8 mouse cellular contexts compared by ENCODE assay signal in genomic region chr11:120630881-120631725, GRCm38 (mm10). TPM values are rescaled to one million over a fixed set of nuclear protein-coding genes. Genes with fewer than 3 reads are reported as not detected.
DNase-seq lines count a peak whose midpoint lies in the region; ATAC-seq and TF ChIP-seq lines count a peak whose summit lies in the region.

No protein-coding gene starts in this region.

- H3K4me3 ChIP-seq in lung, postnatal 0 days (ENCODE audit: low read depth, low read length): no peak overlapping the region
- peak overlapping the region; percentile 97; the same call in 1 of the 2 replicates for H3K4me3 ChIP-seq in embryonic facial prominence, embryonic 13.5 days
- H3K4me3 ChIP-seq in kidney, adult 2 months (ENCODE audit: insufficient read depth, low read depth, low read length): peak overlapping the region; percentile 41
- H3K4me3 ChIP-seq in midbrain, embryonic 13.5 days (replicated peaks): peak overlapping the region; percentile 95

- H3K9ac ChIP-seq in lung, postnatal 0 days (replicated peaks; ENCODE audit: low read depth): no peak overlapping the region
- H3K9ac ChIP-seq in embryonic facial prominence, embryonic 13.5 days: peak overlapping the region; percentile 94
- peak overlapping the region; percentile 92 for H3K9ac ChIP-seq in midbrain, embryonic 13.5 days (replicated peaks)

- H3K27ac ChIP-seq in lung, postnatal 0 days (ENCODE audit: low read length): peak overlapping the region; percentile 70
- H3K27ac ChIP-seq in embryonic facial prominence, embryonic 13.5 days: peak overlapping the region; percentile 44; the same call in 1 of the 2 replicates
- peak overlapping the region; percentile 95 for H3K27ac ChIP-seq in kidney, adult 2 months (ENCODE audit: insufficient read depth, low read depth, low read length)
- no peak overlapping the region for H3K27ac ChIP-seq in midbrain, embryonic 13.5 days

- TF ChIP-seq EP300 in lung, postnatal 0 days (IDR thresholded peaks at IDR 0.05): no peak

- 28% methylated on average over 7 of the region's 7 CpGs for WGBS in lung, postnatal 0 days
- 39% methylated on average over 7 of the region's 7 CpGs for WGBS in embryonic facial prominence, embryonic 13.5 days
- 17% methylated on average over 7 of the region's 7 CpGs for WGBS in kidney, adult 2 months
- 43% methylated on average over 7 of the region's 7 CpGs for WGBS in midbrain, embryonic 13.5 days

- no peak for TF ChIP-seq CTCF in lung, postnatal 0 days (IDR thresholded peaks at IDR 0.05)
- TF ChIP-seq CTCF in kidney, adult 2 months (conservative IDR thresholded peaks at IDR 0.05; ENCODE audit: insufficient read depth, insufficient read length, low read depth, low read length): no peak

- peaks cover 19% of the 10 kb centered on the region for H3K4me1 ChIP-seq in lung, postnatal 0 days (ENCODE audit: insufficient read depth, low read depth, low read length)
- peaks cover 29% of the 10 kb centered on the region for H3K4me1 ChIP-seq in embryonic facial prominence, embryonic 13.5 days
- H3K4me1 ChIP-seq in kidney, adult 2 months (ENCODE audit: control insufficient read depth, insufficient read depth, low read length): peaks cover 34% of the 10 kb centered on the region
- peaks cover 33% of the 10 kb centered on the region for H3K4me1 ChIP-seq in midbrain, embryonic 13.5 days (replicated peaks)

- H3K4me2 ChIP-seq in lung, postnatal 0 days (replicated peaks; ENCODE audit: low read depth, low read length): peak overlapping the region; percentile 87
- peak overlapping the region; percentile 76 for H3K4me2 ChIP-seq in embryonic facial prominence, embryonic 13.5 days
- peak overlapping the region; percentile 88; the same call in 1 of the 2 replicates for H3K4me2 ChIP-seq in midbrain, embryonic 13.5 days (replicated peaks)

- H3K27me3 ChIP-seq in lung, postnatal 0 days (replicated peaks; ENCODE audit: insufficient read depth, low read length): no peaks in the 10 kb centered on the region
- H3K27me3 ChIP-seq in embryonic facial prominence, embryonic 13.5 days: no peaks in the 10 kb centered on the region
- H3K27me3 ChIP-seq in kidney, adult 2 months (replicated peaks; ENCODE audit: control insufficient read depth, insufficient read depth, low read length): no peaks in the 10 kb centered on the region
- no peaks in the 10 kb centered on the region for H3K27me3 ChIP-seq in midbrain, embryonic 13.5 days

- no peak for ATAC-seq in lung, postnatal 0 days
- no peak for ATAC-seq in embryonic facial prominence, embryonic 13.5 days (ENCODE audit: insufficient number of reproducible peaks, insufficient read depth, low FRiP score, low TSS enrichment, low read depth)
- ATAC-seq in midbrain, embryonic 13.5 days: no peak

- H3K9me3 ChIP-seq in lung, postnatal 0 days (ENCODE audit: low read length): no peaks in the 10 kb centered on the region
- H3K9me3 ChIP-seq in embryonic facial prominence, embryonic 13.5 days: no peaks in the 10 kb centered on the region
- H3K9me3 ChIP-seq in midbrain, embryonic 13.5 days: no peaks in the 10 kb centered on the region

- no peak for DNase-seq in lung, postnatal 0 days (ENCODE audit: low spot score)
- DNase-seq in lung, adult 18-20 months: no peak
- DNase-seq in kidney, adult 2 months: peak; percentile 86
- no peak for DNase-seq in frontal cortex, adult 2 months (ENCODE audit: extremely low spot score in 1 of 2, low spot score in 1 of 2)
- DNase-seq in B cell, adult 2 months: no peak
- no peak for DNase-seq in right cerebral cortex, postnatal 14 days

- H3K36me3 ChIP-seq in lung, postnatal 0 days (ENCODE audit: insufficient read depth, low read length): no peaks in the 10 kb centered on the region
- H3K36me3 ChIP-seq in embryonic facial prominence, embryonic 13.5 days: peaks cover 29% of the 10 kb centered on the region
- H3K36me3 ChIP-seq in kidney, adult 2 months (ENCODE audit: control insufficient read depth, insufficient read depth, low read length): no peaks in the 10 kb centered on the region
- peaks cover 30% of the 10 kb centered on the region for H3K36me3 ChIP-seq in midbrain, embryonic 13.5 days

- no peak for TF ChIP-seq POLR2A in kidney, adult 2 months (IDR thresholded peaks at IDR 0.05; ENCODE audit: low read depth, low read length)

RNA-seq across cellular contexts. Expression of gene Mafg, which starts 2.3 kb away (rescaled TPM):
- 25.9 and 28.3 TPM in 2 replicates for polyA plus RNA-seq in lung, postnatal 0 days (2015; fragmentation: Nextera tagmentation; extraction: Ambion mirVana)
- 22.0 and 30.0 TPM in 2 replicates for polyA plus RNA-seq in embryonic facial prominence, embryonic 13.5 days (2015; fragmentation: Nextera tagmentation; extraction: Ambion mirVana)
- 62.2 and 66.1 TPM in 2 replicates for polyA plus RNA-seq in kidney, adult 2 months (2012; rRNA removed)
- 24.4 and 31.2 TPM in 2 replicates for polyA plus RNA-seq in midbrain, embryonic 13.5 days (2015; fragmentation: Nextera tagmentation; extraction: Ambion mirVana)
- 79.9 and 84.5 TPM in 2 replicates for polyA plus RNA-seq in frontal cortex, adult 2 months (2012; rRNA removed)

RNA-seq across cellular contexts. Expression of gene Sirt7, which starts 6.1 kb away (rescaled TPM):
- 45.3 and 46.0 TPM in 2 replicates for polyA plus RNA-seq in lung, postnatal 0 days (2015; fragmentation: Nextera tagmentation; extraction: Ambion mirVana)
- 26.6 and 30.0 TPM in 2 replicates for polyA plus RNA-seq in embryonic facial prominence, embryonic 13.5 days (2015; fragmentation: Nextera tagmentation; extraction: Ambion mirVana)
- polyA plus RNA-seq in kidney, adult 2 months (2012; rRNA removed): 72.2 and 76.8 TPM in 2 replicates
- 42.7 and 51.3 TPM in 2 replicates for polyA plus RNA-seq in midbrain, embryonic 13.5 days (2015; fragmentation: Nextera tagmentation; extraction: Ambion mirVana)
- polyA plus RNA-seq in frontal cortex, adult 2 months (2012; rRNA removed): 99.4 and 101 TPM in 2 replicates

RNA-seq across cellular contexts. Expression of gene Pycr1, which starts 12.5 kb away (rescaled TPM):
- polyA plus RNA-seq in lung, postnatal 0 days (2015; fragmentation: Nextera tagmentation; extraction: Ambion mirVana): 6.9 and 7.1 TPM in 2 replicates
- polyA plus RNA-seq in embryonic facial prominence, embryonic 13.5 days (2015; fragmentation: Nextera tagmentation; extraction: Ambion mirVana): 27.7 and 34.9 TPM in 2 replicates
- 1.0 and 1.5 TPM in 2 replicates for polyA plus RNA-seq in kidney, adult 2 months (2012; rRNA removed)
- polyA plus RNA-seq in midbrain, embryonic 13.5 days (2015; fragmentation: Nextera tagmentation; extraction: Ambion mirVana): 23.2 and 25.0 TPM in 2 replicates
- 3.2 and 3.7 TPM in 2 replicates for polyA plus RNA-seq in frontal cortex, adult 2 months (2012; rRNA removed)

RNA-seq across cellular contexts. Expression of gene Pcyt2, which starts 13.4 kb away (rescaled TPM):
- 93.9 and 102 TPM in 2 replicates for polyA plus RNA-seq in lung, postnatal 0 days (2015; fragmentation: Nextera tagmentation; extraction: Ambion mirVana)
- polyA plus RNA-seq in embryonic facial prominence, embryonic 13.5 days (2015; fragmentation: Nextera tagmentation; extraction: Ambion mirVana): 150 and 152 TPM in 2 replicates
- 432 and 566 TPM in 2 replicates for polyA plus RNA-seq in kidney, adult 2 months (2012; rRNA removed)
- polyA plus RNA-seq in midbrain, embryonic 13.5 days (2015; fragmentation: Nextera tagmentation; extraction: Ambion mirVana): 167 TPM in 2 replicates
- polyA plus RNA-seq in frontal cortex, adult 2 months (2012; rRNA removed): 252 and 254 TPM in 2 replicates

RNA-seq across cellular contexts. Expression of gene Myadml2, which starts 16.9 kb away (rescaled TPM):
- 0.46 TPM in 1 of 2 replicates, not detected in the other for polyA plus RNA-seq in lung, postnatal 0 days (2015; fragmentation: Nextera tagmentation; extraction: Ambion mirVana)
- polyA plus RNA-seq in embryonic facial prominence, embryonic 13.5 days (2015; fragmentation: Nextera tagmentation; extraction: Ambion mirVana): not detected in 2 replicates
- 0.27 and 1.0 TPM in 2 replicates for polyA plus RNA-seq in kidney, adult 2 months (2012; rRNA removed)
- polyA plus RNA-seq in midbrain, embryonic 13.5 days (2015; fragmentation: Nextera tagmentation; extraction: Ambion mirVana): 0.78 and 0.84 TPM in 2 replicates
- 4.7 and 5.6 TPM in 2 replicates for polyA plus RNA-seq in frontal cortex, adult 2 months (2012; rRNA removed)
